Mouse (Mus musculus) kidney, adult 2 months (tissue): ENCODE measurements at regions not wholly inside any gene's neighbourhood (a gene's known extent, or its start where the extent isn't known, plus 50 kb on each side); places are given as distances from the start of the nearest gene placed in this dataset.

Source experiments
- DNase-seq: peaks from one replicate; pipeline ENCODE4 v3.0.0; 2021
- H3K27ac ChIP-seq: fragments of 200-500 bp; 2 replicates; pipeline ENCODE4 v1.5.1; 2012; ENCODE audit warnings: low read depth, low read length, control low read depth, inconsistent platforms; ENCODE audit not compliant: insufficient read depth
- H3K27me3 ChIP-seq: fragments of 200-500 bp; replicated peaks from 2 replicates; pipeline ENCODE4 v1.6.1; 2012; ENCODE audit warnings: mild to moderate bottlenecking, moderate library complexity, low read length, inconsistent platforms; ENCODE audit not compliant: control insufficient read depth, insufficient read depth
- H3K36me3 ChIP-seq: fragments of 200-500 bp; 2 replicates; pipeline ENCODE4 v1.6.1; 2012; ENCODE audit warnings: mild to moderate bottlenecking, moderate library complexity, low read length, inconsistent platforms; ENCODE audit not compliant: control insufficient read depth, insufficient read depth
- H3K4me1 ChIP-seq: fragments of 200-500 bp; 2 replicates; pipeline ENCODE4 v1.6.1; 2011; ENCODE audit warnings: low read length; ENCODE audit not compliant: control insufficient read depth, insufficient read depth
- H3K4me3 ChIP-seq: fragments of 200-500 bp; 2 replicates; pipeline ENCODE4 v1.5.1; 2011; ENCODE audit warnings: mild to moderate bottlenecking, low read depth, low read length, control low read depth; ENCODE audit not compliant: insufficient read depth
- CTCF ChIP-seq: fragments of 200-500 bp; conservative IDR thresholded peaks from 2 replicates; pipeline ENCODE4 v1.5.1; 2011; ENCODE audit warnings: low read depth, mild to moderate bottlenecking, control low read depth, low read length, moderate library complexity, mixed read lengths; ENCODE audit not compliant: insufficient read depth, insufficient read length
- POLR2A ChIP-seq: fragments of 200-500 bp; IDR thresholded peaks from one replicate; pipeline ENCODE4 v1.6.1; 2011; ENCODE audit warnings: low read depth, low read length, control low read depth
- WGBS: fragments of 180-500 bp; shearing (Covaris S2); methylation state at CpG from one replicate; pipeline ENCODE4 v1.1.7; 2018; 5-methylcytosine and 5-hydroxymethylcytosine counted together

GRCm38 (mm10) chr11:63338277-63338676 lies 209.5 kb downstream of the Pmp22 start:
- Histone ChIP-seq H3K4me1 (no peaks in the 10 kb centered on the region), H3K4me3 (no peak overlapping the region), H3K36me3 (no peaks in the 10 kb centered on the region), H3K27me3 (no peaks in the 10 kb centered on the region), H3K27ac (no peak overlapping the region)
- 71% methylated on average over 1 of the region's 1 CpGs for WGBS
- DNase-seq, result peak; percentile 35
- no peak for TF ChIP-seq CTCF
- TF ChIP-seq POLR2A, result no peak

GRCm38 (mm10) chr11:63345653-63346052 lies 216.9 kb downstream of the Pmp22 start:
- H3K36me3 ChIP-seq, result no peaks in the 10 kb centered on the region
- no peak overlapping the region for H3K27ac ChIP-seq
- no peaks in the 10 kb centered on the region for H3K4me1 ChIP-seq
- no peak overlapping the region for H3K4me3 ChIP-seq
- 87% methylated on average over 4 of the region's 4 CpGs for WGBS
- no peaks in the 10 kb centered on the region for H3K27me3 ChIP-seq
- no peak for TF ChIP-seq CTCF
- TF ChIP-seq POLR2A, result no peak
- DNase-seq, result no peak

- no peak overlapping the region for H3K27ac ChIP-seq
- DNase-seq, result peak; percentile 23
- no peak for TF ChIP-seq POLR2A
- TF ChIP-seq CTCF, result no peak
Measured at GRCm38 (mm10) chr11:63350123-63350696, 221.4 kb downstream of the Pmp22 start.

GRCm38 (mm10) chr11:63351999-63352398 lies 223.2 kb downstream of the Pmp22 start:
- TF ChIP-seq CTCF, result no peak
- TF ChIP-seq POLR2A, result no peak
- no peaks in the 10 kb centered on the region for H3K27me3 ChIP-seq
- no peak overlapping the region for H3K4me3 ChIP-seq
- 94% methylated on average over 8 of the region's 8 CpGs for WGBS
- H3K4me1 ChIP-seq, result no peaks in the 10 kb centered on the region
- H3K27ac ChIP-seq, result no peak overlapping the region
- no peak for DNase-seq
- H3K36me3 ChIP-seq, result no peaks in the 10 kb centered on the region

More at GRCm38 (mm10) chr11:63350123-63350696, 221.4 kb downstream of the Pmp22 start:
- H3K27me3 ChIP-seq, result no peaks in the 10 kb centered on the region
- WGBS, result 40% methylated on average over 7 of the region's 7 CpGs
- H3K4me1 ChIP-seq, result no peaks in the 10 kb centered on the region
- no peak overlapping the region for H3K4me3 ChIP-seq
- H3K36me3 ChIP-seq, result no peaks in the 10 kb centered on the region

- no peak for DNase-seq
- H3K4me3 ChIP-seq, result no peak overlapping the region
- TF ChIP-seq CTCF (no peak), POLR2A (no peak)
- no peaks in the 10 kb centered on the region for H3K27me3 ChIP-seq
- no peaks in the 10 kb centered on the region for H3K4me1 ChIP-seq
- H3K36me3 ChIP-seq, result no peaks in the 10 kb centered on the region
- WGBS, result 78% methylated on average over 3 of the region's 3 CpGs
- no peak overlapping the region for H3K27ac ChIP-seq
Measured at GRCm38 (mm10) chr11:63352990-63353389, 224.2 kb downstream of the Pmp22 start.

DNA sequence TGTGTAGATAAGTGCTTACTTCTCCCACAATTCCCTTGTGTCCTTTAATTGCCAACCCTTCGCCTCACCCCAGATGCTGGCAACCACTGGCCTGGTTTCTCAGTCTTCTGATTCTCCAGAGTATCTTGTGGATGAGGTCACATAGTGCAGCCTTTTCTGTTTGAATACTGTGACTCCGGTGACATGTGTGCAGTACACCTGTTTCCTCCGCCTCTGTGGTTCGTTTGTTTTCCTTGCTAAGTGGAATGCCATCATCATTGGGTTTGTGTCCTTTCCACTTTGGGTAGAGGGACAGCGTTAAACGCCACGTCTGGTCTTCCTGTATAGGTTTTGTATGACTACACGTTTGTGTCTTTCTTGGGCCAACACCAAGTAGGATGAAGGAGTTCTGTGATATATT lies 224.9 kb downstream of the Pmp22 start:
- no peak for DNase-seq
- TF ChIP-seq CTCF, result no peak
- no peak for TF ChIP-seq POLR2A
- WGBS, result 86% methylated on average over 8 of the region's 8 CpGs

GRCm38 (mm10) chr11:63357772-63358344 lies 229.1 kb downstream of the Pmp22 start:
- TF ChIP-seq POLR2A, result no peak
- no peak for TF ChIP-seq CTCF
- 76% methylated on average over 10 of the region's 10 CpGs for WGBS

More for the DNA sequence above, 224.9 kb downstream of the Pmp22 start:
- Histone ChIP-seq H3K27me3 (no peaks in the 10 kb centered on the region), H3K27ac (no peak overlapping the region), H3K4me3 (no peak overlapping the region), H3K4me1 (no peaks in the 10 kb centered on the region), H3K36me3 (no peaks in the 10 kb centered on the region)

More at GRCm38 (mm10) chr11:63357772-63358344, 229.1 kb downstream of the Pmp22 start:
- Histone ChIP-seq H3K27me3 (no peaks in the 10 kb centered on the region), H3K36me3 (no peaks in the 10 kb centered on the region), H3K4me3 (no peak overlapping the region), H3K27ac (no peak overlapping the region), H3K4me1 (no peaks in the 10 kb centered on the region)
- DNase-seq, result no peak
